Mouse (Mus musculus): ENCODE data around the gene Diras2. TPM values are rescaled to one million over a fixed set of nuclear protein-coding genes. Genes with fewer than 3 reads are reported as not detected.

The Diras2 gene
- total and polyA plus RNA-seq, 2 experiments from 2014 or later, result 7.0 to 68.2 TPM

- no peaks in the 10 kb centered on the region for H3K36me3 ChIP-seq (ENCODE audit: insufficient read depth, low read length)
- no peaks in the 10 kb centered on the region for H3K9me3 ChIP-seq (ENCODE audit: low read length)
- ATAC-seq (ENCODE audit: low FRiP score) (no peak), DNase-seq (ENCODE audit: low spot score) (no peak)
- no peak overlapping the region for H3K4me2 ChIP-seq (ENCODE audit: low read depth, low read length, poor library complexity, severe bottlenecking)
- H3K4me3 ChIP-seq (ENCODE audit: low read depth, low read length), result no peak overlapping the region
- H3K27ac ChIP-seq (ENCODE audit: low read depth, low read length), result no peak overlapping the region
- WGBS, result 97% methylated on average over 26 of the region's 26 CpGs
- no peaks in the 10 kb centered on the region for H3K4me1 ChIP-seq (ENCODE audit: insufficient read depth, low read length)
- H3K27me3 ChIP-seq (ENCODE audit: insufficient read depth, low read length), result no peaks in the 10 kb centered on the region
- TF ChIP-seq CTCF (IDR thresholded peaks at IDR 0.05), result no peak
- no peak overlapping the region for H3K9ac ChIP-seq (replicated peaks; ENCODE audit: low read length, poor library complexity, severe bottlenecking)
Observed at GRCm38 (mm10) chr13:52537754-52538587, 6.9 kb upstream of the Diras2 start.

- H3K36me3 ChIP-seq (ENCODE audit: insufficient read depth, low read length), result no peaks in the 10 kb centered on the region
- H3K4me2 ChIP-seq (ENCODE audit: low read depth, low read length, poor library complexity, severe bottlenecking), result no peak overlapping the region
- H3K4me1 ChIP-seq (ENCODE audit: insufficient read depth, low read length), result no peaks in the 10 kb centered on the region
- no peak for ATAC-seq (ENCODE audit: low FRiP score)
- peak; percentile 79 for TF ChIP-seq CTCF (IDR thresholded peaks at IDR 0.05)
- WGBS, result 6% methylated on average over 4 of the region's 4 CpGs
- no peak overlapping the region for H3K27ac ChIP-seq (ENCODE audit: low read depth, low read length)
- no peaks in the 10 kb centered on the region for H3K9me3 ChIP-seq (ENCODE audit: low read length)
- H3K4me3 ChIP-seq (ENCODE audit: low read depth, low read length), result no peak overlapping the region
- DNase-seq (ENCODE audit: low spot score), result peak; percentile 78
- H3K9ac ChIP-seq (replicated peaks; ENCODE audit: low read length, poor library complexity, severe bottlenecking), result no peak overlapping the region
- no peaks in the 10 kb centered on the region for H3K27me3 ChIP-seq (ENCODE audit: insufficient read depth, low read length)
Observed at GRCm38 (mm10) chr13:52535542-52535941, 4.5 kb upstream of the Diras2 start.

- Histone ChIP-seq H3K27me3 (ENCODE audit: insufficient read depth, low read length) (no peaks in the 10 kb centered on the region), H3K9ac (replicated peaks; ENCODE audit: low read length, poor library complexity, severe bottlenecking) (no peak overlapping the region), H3K4me1 (ENCODE audit: insufficient read depth, low read length) (no peaks in the 10 kb centered on the region), H3K27ac (ENCODE audit: low read depth, low read length) (no peak overlapping the region), H3K36me3 (ENCODE audit: insufficient read depth, low read length) (no peaks in the 10 kb centered on the region), H3K9me3 (ENCODE audit: low read length) (no peaks in the 10 kb centered on the region), H3K4me3 (ENCODE audit: low read depth, low read length) (no peak overlapping the region), H3K4me2 (ENCODE audit: low read depth, low read length, poor library complexity, severe bottlenecking) (no peak overlapping the region)
- 84% methylated on average over 5 of the region's 5 CpGs for WGBS
- no peak for DNase-seq (ENCODE audit: low spot score)
- no peak for ATAC-seq (ENCODE audit: low FRiP score)
- TF ChIP-seq CTCF (IDR thresholded peaks at IDR 0.05), result no peak
Observed at GRCm38 (mm10) chr13:52533644-52534043, 2.6 kb upstream of the Diras2 start.

- Histone ChIP-seq H3K4me1 (ENCODE audit: insufficient read depth, low read length) (no peaks in the 10 kb centered on the region), H3K9ac (replicated peaks; ENCODE audit: low read length, poor library complexity, severe bottlenecking) (peak overlapping the region; percentile 82), H3K27ac (ENCODE audit: low read depth, low read length) (peak overlapping the region; percentile 85), H3K36me3 (ENCODE audit: insufficient read depth, low read length) (no peaks in the 10 kb centered on the region), H3K4me3 (ENCODE audit: low read depth, low read length) (peak overlapping the region; percentile 72), H3K27me3 (ENCODE audit: insufficient read depth, low read length) (no peaks in the 10 kb centered on the region), H3K9me3 (ENCODE audit: low read length) (no peaks in the 10 kb centered on the region), H3K4me2 (ENCODE audit: low read depth, low read length, poor library complexity, severe bottlenecking) (peak overlapping the region; percentile 72)
- peak; percentile 91 for TF ChIP-seq CTCF (IDR thresholded peaks at IDR 0.05)
- ATAC-seq (ENCODE audit: low FRiP score), result peak; percentile 95
- peak; percentile 94 for DNase-seq (ENCODE audit: low spot score)
- WGBS, result 1% methylated on average over 49 of the region's 50 CpGs
Observed at GRCm38 (mm10) chr13:52530008-52530945, 802 bp downstream of the Diras2 start.

GRCm38 (mm10) chr13:52529188-52529972 is 1.7 kb downstream of the Diras2 start:
- TF ChIP-seq CTCF (IDR thresholded peaks at IDR 0.05), result no peak
- DNase-seq (ENCODE audit: low spot score) (no peak), ATAC-seq (ENCODE audit: low FRiP score) (no peak)
- Histone ChIP-seq H3K4me1 (ENCODE audit: insufficient read depth, low read length) (no peaks in the 10 kb centered on the region), H3K4me2 (ENCODE audit: low read depth, low read length, poor library complexity, severe bottlenecking) (peak overlapping the region; percentile 72), H3K9ac (replicated peaks; ENCODE audit: low read length, poor library complexity, severe bottlenecking) (peak overlapping the region; percentile 82), H3K4me3 (ENCODE audit: low read depth, low read length) (peak overlapping the region; percentile 72), H3K27ac (ENCODE audit: low read depth, low read length) (peak overlapping the region; percentile 12; the same call in 1 of the 2 replicates), H3K27me3 (ENCODE audit: insufficient read depth, low read length) (no peaks in the 10 kb centered on the region), H3K9me3 (ENCODE audit: low read length) (no peaks in the 10 kb centered on the region), H3K36me3 (ENCODE audit: insufficient read depth, low read length) (no peaks in the 10 kb centered on the region)
- WGBS, result 56% methylated on average over 13 of the region's 13 CpGs

Measured in midbrain, postnatal 0 days (tissue).